Mouse (Mus musculus) gastrocnemius, postnatal 25 days (tissue): Measurements from ENCODE around the gene Gm20765. TPM values are rescaled to one million over a fixed set of nuclear protein-coding genes. Genes with fewer than 3 reads are reported as not detected.
"Not testable (repeated sequence)": the region's sequence is repeated elsewhere in the genome, so short reads cannot be mapped to it uniquely, and the experiment has no call there.

Experiments used
- DNase-seq: peaks from one replicate; pipeline ENCODE4 v3.0.0; 2022
- long read RNA-seq, 2 experiments: library from polyadenylated mRNA; stranded (forward); transcript quantifications; one replicate each; pipeline ENCODE4 v2.0.0; 2021
- total RNA-seq, 2 experiments: library from RNA; stranded (reverse); gene quantifications; 1 replicate in 1 of 2; 2 replicates in 1 of 2; pipeline ENCODE4 v1.2.3; 2021

The Gm20765 gene
- total RNA-seq = not detected
- long read RNA-seq, experiment 1 = 0 reads
- long read RNA-seq, experiment 2 = 0 reads

DNA sequence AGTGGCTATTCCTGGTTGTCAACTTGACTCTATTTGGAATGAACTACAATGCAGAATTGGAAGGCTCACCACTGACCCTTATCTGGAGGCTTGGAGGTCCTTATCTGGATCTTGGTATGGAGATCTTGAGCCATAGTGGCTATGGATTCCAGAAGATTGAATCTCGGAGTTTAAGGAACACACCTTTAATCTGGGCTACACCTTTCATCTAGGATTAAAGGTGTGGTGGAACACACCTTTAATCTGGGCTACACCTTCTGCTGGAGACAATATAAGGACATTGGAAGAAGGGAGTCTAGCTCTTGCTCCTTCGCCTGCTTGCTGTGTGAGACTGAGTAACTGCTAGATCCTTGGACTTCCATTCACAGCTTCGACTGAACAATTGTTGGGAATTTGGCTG, at the start of gene Gm20765:
TSS of gene Gm20765 (plus strand) at position 301 of the 400 bp plus-strand sequence.
- DNase-seq = not testable (repeated sequence)

DNA sequence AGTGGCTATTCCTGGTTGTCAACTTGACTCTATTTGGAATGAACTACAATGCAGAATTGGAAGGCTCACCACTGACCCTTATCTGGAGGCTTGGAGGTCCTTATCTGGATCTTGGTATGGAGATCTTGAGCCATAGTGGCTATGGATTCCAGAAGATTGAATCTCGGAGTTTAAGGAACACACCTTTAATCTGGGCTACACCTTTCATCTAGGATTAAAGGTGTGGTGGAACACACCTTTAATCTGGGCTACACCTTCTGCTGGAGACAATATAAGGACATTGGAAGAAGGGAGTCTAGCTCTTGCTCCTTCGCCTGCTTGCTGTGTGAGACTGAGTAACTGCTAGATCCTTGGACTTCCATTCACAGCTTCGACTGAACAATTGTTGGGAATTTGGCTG, 42.6 kb upstream of the Gm20765 start, which contains the start of gene Gm21293:
TSS of gene Gm21293 (plus strand) at position 301 of the 400 bp plus-strand sequence.
- DNase-seq = not testable (repeated sequence)

DNA sequence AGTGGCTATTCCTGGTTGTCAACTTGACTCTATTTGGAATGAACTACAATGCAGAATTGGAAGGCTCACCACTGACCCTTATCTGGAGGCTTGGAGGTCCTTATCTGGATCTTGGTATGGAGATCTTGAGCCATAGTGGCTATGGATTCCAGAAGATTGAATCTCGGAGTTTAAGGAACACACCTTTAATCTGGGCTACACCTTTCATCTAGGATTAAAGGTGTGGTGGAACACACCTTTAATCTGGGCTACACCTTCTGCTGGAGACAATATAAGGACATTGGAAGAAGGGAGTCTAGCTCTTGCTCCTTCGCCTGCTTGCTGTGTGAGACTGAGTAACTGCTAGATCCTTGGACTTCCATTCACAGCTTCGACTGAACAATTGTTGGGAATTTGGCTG, 34.1 kb upstream of the Gm20765 start, which contains the start of gene Gm6763:
TSS of gene Gm6763 (plus strand) at position 301 of the 400 bp plus-strand sequence.
- DNase-seq = not testable (repeated sequence)

DNA sequence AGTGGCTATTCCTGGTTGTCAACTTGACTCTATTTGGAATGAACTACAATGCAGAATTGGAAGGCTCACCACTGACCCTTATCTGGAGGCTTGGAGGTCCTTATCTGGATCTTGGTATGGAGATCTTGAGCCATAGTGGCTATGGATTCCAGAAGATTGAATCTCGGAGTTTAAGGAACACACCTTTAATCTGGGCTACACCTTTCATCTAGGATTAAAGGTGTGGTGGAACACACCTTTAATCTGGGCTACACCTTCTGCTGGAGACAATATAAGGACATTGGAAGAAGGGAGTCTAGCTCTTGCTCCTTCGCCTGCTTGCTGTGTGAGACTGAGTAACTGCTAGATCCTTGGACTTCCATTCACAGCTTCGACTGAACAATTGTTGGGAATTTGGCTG, 25.6 kb upstream of the Gm20765 start, which contains the start of gene Gm8764:
TSS of gene Gm8764 (plus strand) at position 301 of the 400 bp plus-strand sequence.
- DNase-seq = not testable (repeated sequence)

DNA sequence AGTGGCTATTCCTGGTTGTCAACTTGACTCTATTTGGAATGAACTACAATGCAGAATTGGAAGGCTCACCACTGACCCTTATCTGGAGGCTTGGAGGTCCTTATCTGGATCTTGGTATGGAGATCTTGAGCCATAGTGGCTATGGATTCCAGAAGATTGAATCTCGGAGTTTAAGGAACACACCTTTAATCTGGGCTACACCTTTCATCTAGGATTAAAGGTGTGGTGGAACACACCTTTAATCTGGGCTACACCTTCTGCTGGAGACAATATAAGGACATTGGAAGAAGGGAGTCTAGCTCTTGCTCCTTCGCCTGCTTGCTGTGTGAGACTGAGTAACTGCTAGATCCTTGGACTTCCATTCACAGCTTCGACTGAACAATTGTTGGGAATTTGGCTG, 17.1 kb upstream of the Gm20765 start, which contains the start of gene Gm21304:
TSS of gene Gm21304 (plus strand) at position 301 of the 400 bp plus-strand sequence.
- DNase-seq = not testable (repeated sequence)

DNA sequence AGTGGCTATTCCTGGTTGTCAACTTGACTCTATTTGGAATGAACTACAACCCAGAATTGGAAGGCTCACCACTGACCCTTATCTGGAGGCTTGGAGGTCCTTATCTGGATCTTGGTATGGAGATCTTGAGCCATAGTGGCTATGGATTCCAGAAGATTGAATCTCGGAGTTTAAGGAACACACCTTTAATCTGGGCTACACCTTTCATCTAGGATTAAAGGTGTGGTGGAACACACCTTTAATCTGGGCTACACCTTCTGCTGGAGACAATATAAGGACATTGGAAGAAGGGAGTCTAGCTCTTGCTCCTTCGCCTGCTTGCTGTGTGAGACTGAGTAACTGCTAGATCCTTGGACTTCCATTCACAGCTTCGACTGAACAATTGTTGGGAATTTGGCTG, 8.6 kb upstream of the Gm20765 start, which contains the start of gene Gm21312:
TSS of gene Gm21312 (plus strand) at position 301 of the 400 bp plus-strand sequence.
- DNase-seq = not testable (repeated sequence)

GRCm38 (mm10) chr10:104193742-104194141, 8.4 kb downstream of the Gm20765 start, which contains the start of gene Gm4340:
Gm4340 (plus strand) TSS chr10:104194042.
- not testable (repeated sequence) for DNase-seq

DNA sequence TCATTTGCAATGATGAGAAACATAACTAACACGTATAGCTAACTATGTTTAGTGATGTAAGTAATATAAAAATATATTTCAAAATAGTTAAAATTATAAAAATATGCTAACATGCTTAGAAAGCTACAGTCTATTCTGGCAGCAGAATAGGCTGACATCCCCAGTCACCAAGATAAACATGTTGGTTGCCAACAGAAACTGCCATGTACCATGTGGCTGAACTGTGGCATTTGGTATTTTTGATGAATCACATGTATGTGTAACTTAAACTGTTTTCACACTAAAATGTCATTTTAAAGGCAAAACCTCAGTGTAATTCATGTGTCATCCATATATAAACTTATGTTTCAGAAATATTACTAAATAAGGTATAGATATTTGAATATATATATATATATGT, 24.3 kb downstream of the Gm20765 start:
- DNase-seq = no peak

- DNase-seq = no peak
Measured at GRCm38 (mm10) chr10:104210268-104210990, 25.1 kb downstream of the Gm20765 start.

GRCm38 (mm10) chr10:104214527-104214926, 29.2 kb downstream of the Gm20765 start:
- DNase-seq = no peak

GRCm38 (mm10) chr10:104220303-104221021, 35.1 kb downstream of the Gm20765 start:
- DNase-seq = no peak

Other genes starting within 250 kb of the Gm20765 start
- gene Gm21293, start 42.5 kb upstream of the Gm20765 start, total RNA-seq = not detected
- gene Gm6763, start 34.0 kb upstream of the Gm20765 start, total RNA-seq = not detected
- not detected for gene Gm8764, start 25.5 kb upstream of the Gm20765 start, total RNA-seq
- gene Gm21304, start 17.0 kb upstream of the Gm20765 start, total RNA-seq = not detected
- gene Gm21312, start 8.5 kb upstream of the Gm20765 start, total RNA-seq = not detected
- gene Gm4340, start 8.5 kb downstream of the Gm20765 start, total RNA-seq = not detected